Comparison of ENCODE assay signal across 19 mouse cellular contexts in genomic region chr4:95791913-95792475, GRCm38 (mm10).
A peak's percentile ranks its signal among the peaks of the same experiment; 100 is the strongest.
DNase-seq lines count a peak whose midpoint lies in the region; ATAC-seq and TF ChIP-seq lines count a peak whose summit lies in the region.
"Had no signal": no experiment of that assay in that cellular context is flagged by ENCODE, and none has a peak within 500 bp of the region (broad histone marks: within the 10 kb centered on the region; RNA-seq: fewer than 3 reads in every experiment).

No protein-coding gene starts in this region.

- H3K4me3 ChIP-seq in kidney, embryonic 15.5 days (replicated peaks), result no peak overlapping the region
- H3K4me3 ChIP-seq in stomach, embryonic 14.5 days (ENCODE audit: low read depth, low read length), result no peak overlapping the region
- no peak overlapping the region for H3K4me3 ChIP-seq in stomach, postnatal 0 days (ENCODE audit: low read depth, low read length)
- no peak overlapping the region for H3K4me3 ChIP-seq in embryonic facial prominence, embryonic 14.5 days (ENCODE audit: low read depth, low read length)
- no peak overlapping the region for H3K4me3 ChIP-seq in midbrain, embryonic 10.5 days
- H3K4me3 ChIP-seq: hindbrain, embryonic 12.5 days; liver, embryonic 13.5 days; midbrain, embryonic 12.5 days; neural tube, embryonic 15.5 days had no signal

- no peaks in the 10 kb centered on the region for H3K27me3 ChIP-seq in kidney, embryonic 15.5 days
- H3K27me3 ChIP-seq in stomach, embryonic 14.5 days (ENCODE audit: control insufficient read depth, insufficient read depth, low read length), result no peaks in the 10 kb centered on the region
- H3K27me3 ChIP-seq in stomach, postnatal 0 days (ENCODE audit: control insufficient read depth, insufficient read depth, low read length), result no peaks in the 10 kb centered on the region
- H3K27me3 ChIP-seq in embryonic facial prominence, embryonic 14.5 days (replicated peaks; ENCODE audit: control insufficient read depth, insufficient read depth, low read length), result no peaks in the 10 kb centered on the region
- H3K27me3 ChIP-seq in midbrain, embryonic 10.5 days (ENCODE audit: low read depth, poor library complexity, severe bottlenecking), result no peaks in the 10 kb centered on the region
- H3K27me3 ChIP-seq: hindbrain, embryonic 12.5 days; liver, embryonic 13.5 days; midbrain, embryonic 12.5 days; neural tube, embryonic 15.5 days had no signal

- TF ChIP-seq EP300 in stomach, postnatal 0 days (optimal IDR thresholded peaks at IDR 0.05), result no peak

- no peaks in the 10 kb centered on the region for H3K36me3 ChIP-seq in kidney, embryonic 15.5 days
- H3K36me3 ChIP-seq in stomach, embryonic 14.5 days (ENCODE audit: control insufficient read depth, insufficient read depth, low read length), result no peaks in the 10 kb centered on the region
- no peaks in the 10 kb centered on the region for H3K36me3 ChIP-seq in stomach, postnatal 0 days (ENCODE audit: control insufficient read depth, insufficient read depth, low read length)
- H3K36me3 ChIP-seq in embryonic facial prominence, embryonic 14.5 days (ENCODE audit: control insufficient read depth, insufficient read depth, low read length), result no peaks in the 10 kb centered on the region
- H3K36me3 ChIP-seq in midbrain, embryonic 10.5 days, result no peaks in the 10 kb centered on the region
- H3K36me3 ChIP-seq: hindbrain, embryonic 12.5 days; liver, embryonic 13.5 days; midbrain, embryonic 12.5 days; neural tube, embryonic 15.5 days had no signal

- peaks cover 16% of the 10 kb centered on the region for H3K4me1 ChIP-seq in kidney, embryonic 15.5 days
- peaks cover 27% of the 10 kb centered on the region for H3K4me1 ChIP-seq in stomach, embryonic 14.5 days (ENCODE audit: control insufficient read depth, insufficient read depth, low read length)
- no peaks in the 10 kb centered on the region for H3K4me1 ChIP-seq in stomach, postnatal 0 days (replicated peaks; ENCODE audit: control insufficient read depth, insufficient read depth)
- peaks cover 29% of the 10 kb centered on the region for H3K4me1 ChIP-seq in embryonic facial prominence, embryonic 14.5 days (ENCODE audit: control insufficient read depth, insufficient read depth, low read length)
- peaks cover 15% of the 10 kb centered on the region for H3K4me1 ChIP-seq in midbrain, embryonic 10.5 days
- H3K4me1 ChIP-seq: hindbrain, embryonic 12.5 days had no signal

- ATAC-seq in kidney, embryonic 15.5 days (replicated peaks; ENCODE audit: low FRiP score), result no peak
- ATAC-seq in stomach, embryonic 14.5 days (ENCODE audit: insufficient number of reproducible peaks, insufficient read depth, low FRiP score, low read depth), result peak; percentile 20; the same call in 1 of the 2 replicates
- ATAC-seq in stomach, postnatal 0 days (ENCODE audit: low FRiP score, low TSS enrichment), result no peak
- ATAC-seq in embryonic facial prominence, embryonic 14.5 days (ENCODE audit: low read depth), result peak; percentile 36
- ATAC-seq: activated CD4-positive, CD25-positive, alpha-beta regulatory T cell, adult 4 months; lung, postnatal 0 days had no signal

- no peak overlapping the region for H3K9ac ChIP-seq in kidney, embryonic 15.5 days
- no peak overlapping the region for H3K9ac ChIP-seq in stomach, embryonic 14.5 days (replicated peaks; ENCODE audit: low read depth, low read length)
- no peak overlapping the region for H3K9ac ChIP-seq in stomach, postnatal 0 days (ENCODE audit: low read length)
- no peak overlapping the region for H3K9ac ChIP-seq in embryonic facial prominence, embryonic 14.5 days (ENCODE audit: low read depth, low read length)
- H3K9ac ChIP-seq: hindbrain, embryonic 12.5 days; liver, embryonic 13.5 days; midbrain, embryonic 12.5 days; neural tube, embryonic 15.5 days had no signal

- no peak overlapping the region for H3K4me2 ChIP-seq in kidney, embryonic 15.5 days
- H3K4me2 ChIP-seq in stomach, embryonic 14.5 days (replicated peaks; ENCODE audit: low read depth, low read length), result no peak overlapping the region
- no peak overlapping the region for H3K4me2 ChIP-seq in stomach, postnatal 0 days (replicated peaks; ENCODE audit: low read depth)
- no peak overlapping the region for H3K4me2 ChIP-seq in embryonic facial prominence, embryonic 14.5 days (ENCODE audit: low read depth, low read length)
- H3K4me2 ChIP-seq: hindbrain, embryonic 12.5 days; liver, embryonic 13.5 days; midbrain, embryonic 12.5 days; neural tube, embryonic 15.5 days had no signal

- TF ChIP-seq CTCF in stomach, postnatal 0 days (IDR thresholded peaks at IDR 0.05; ENCODE audit: low read depth), result no peak

- peak overlapping the region; percentile 27; the same call in 1 of the 2 replicates for H3K27ac ChIP-seq in kidney, embryonic 15.5 days
- peak overlapping the region; percentile 74; the same call in 1 of the 2 replicates for H3K27ac ChIP-seq in stomach, embryonic 14.5 days (ENCODE audit: low read length)
- H3K27ac ChIP-seq in stomach, postnatal 0 days (replicated peaks), result no peak overlapping the region
- H3K27ac ChIP-seq in embryonic facial prominence, embryonic 14.5 days (replicated peaks; ENCODE audit: low read depth, low read length), result no peak overlapping the region
- H3K27ac ChIP-seq in midbrain, embryonic 10.5 days (replicated peaks), result no peak overlapping the region
- H3K27ac ChIP-seq: hindbrain, embryonic 12.5 days; kidney, postnatal 0 days; liver, embryonic 13.5 days; midbrain, embryonic 12.5 days; neural tube, embryonic 15.5 days had no signal

- WGBS in kidney, embryonic 15.5 days, result 72% methylated on average over 3 of the region's 3 CpGs
- WGBS in stomach, embryonic 14.5 days, result 68% methylated on average over 3 of the region's 3 CpGs
- WGBS in stomach, postnatal 0 days, result 64% methylated on average over 3 of the region's 3 CpGs
- 45% methylated on average over 3 of the region's 3 CpGs for whole genome bisulfite sequencing in embryonic facial prominence, embryonic 14.5 days
- WGBS in midbrain, embryonic 10.5 days, result 87% methylated on average over 3 of the region's 3 CpGs

- H3K9me3 ChIP-seq in kidney, embryonic 15.5 days (replicated peaks), result no peaks in the 10 kb centered on the region
- H3K9me3 ChIP-seq in stomach, embryonic 14.5 days (ENCODE audit: control insufficient read depth, low read depth, low read length), result no peaks in the 10 kb centered on the region
- no peaks in the 10 kb centered on the region for H3K9me3 ChIP-seq in stomach, postnatal 0 days (ENCODE audit: control insufficient read depth, low read length)
- H3K9me3 ChIP-seq in embryonic facial prominence, embryonic 14.5 days (ENCODE audit: control insufficient read depth, low read length), result no peaks in the 10 kb centered on the region
- no peaks in the 10 kb centered on the region for H3K9me3 ChIP-seq in midbrain, embryonic 10.5 days (replicated peaks)
- H3K9me3 ChIP-seq: hindbrain, embryonic 12.5 days; liver, embryonic 13.5 days; midbrain, embryonic 12.5 days; neural tube, embryonic 15.5 days had no signal

- no peak for DNase-seq in kidney, postnatal 10 days
- DNase-seq in stomach, postnatal 0 days (ENCODE audit: low spot score), result no peak
- peak; percentile 56 for DNase-seq in embryonic facial prominence, embryonic 14.5 days (ENCODE audit: low spot score)
- DNase-seq in midbrain, embryonic 10.5 days (ENCODE audit: low spot score), result no peak
- no peak for DNase-seq in cerebellum, adult 11-12 months
- DNase-seq: adrenal gland, adult 8-10 months; cerebellum, adult 2 months; left cerebral cortex, postnatal 4 days; liver, embryonic 13.5 days; right cerebral cortex, adult 18-20 months; right cerebral cortex, postnatal 4 days had no signal

Comparison
In these comparisons a context has a peak if more than half of its experiments do, and no peak if none do; other contexts are left out.
1. ATAC-seq: peak in stomach, embryonic 14.5 days (single experiment) and embryonic facial prominence, embryonic 14.5 days (single experiment); none in kidney, embryonic 15.5 days (single experiment) and stomach, postnatal 0 days (single experiment).
2. H3K27ac ChIP-seq: peak in kidney, embryonic 15.5 days (single experiment) and stomach, embryonic 14.5 days (single experiment); none in stomach, postnatal 0 days (single experiment), embryonic facial prominence, embryonic 14.5 days (single experiment) and midbrain, embryonic 10.5 days (single experiment).